Mouse (Mus musculus): Measurements from ENCODE around the gene Ccl6. TPM values are rescaled to one million over a fixed set of nuclear protein-coding genes. Genes with fewer than 3 reads are reported as not detected.

Gene Ccl6
- total and polyA plus RNA-seq, 3 experiments: 0.30 to 1.2 (median 0.93) TPM

DNA sequence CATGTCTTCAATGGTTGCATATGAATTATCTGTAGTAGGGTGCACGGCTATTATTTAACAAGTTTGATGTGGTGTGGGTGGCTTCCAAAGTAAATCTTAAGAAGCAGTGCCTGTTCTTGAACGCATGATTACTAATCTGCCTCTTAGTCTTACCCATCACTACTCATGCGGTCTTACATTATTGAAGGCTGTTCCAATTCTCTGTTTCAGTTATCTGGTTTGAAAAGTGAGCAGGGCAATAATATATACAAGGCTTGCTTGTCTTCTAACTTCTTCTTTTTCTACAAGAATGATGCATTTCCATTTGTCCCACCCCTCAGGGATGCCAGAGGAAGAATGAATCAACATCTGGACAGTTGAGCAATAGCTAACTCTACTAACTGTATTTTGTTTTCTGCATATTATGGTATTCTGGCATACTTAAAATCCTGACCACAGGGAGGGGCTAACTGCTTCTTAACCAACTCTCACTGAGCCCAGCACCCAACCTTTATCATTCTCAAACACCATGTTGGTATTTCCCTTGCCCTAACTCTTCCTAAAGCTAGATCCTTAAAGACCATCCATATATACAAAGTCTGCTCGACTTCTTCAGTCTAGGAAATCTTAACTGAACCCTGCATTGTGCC lies 15.8 kb downstream of the Ccl6 start:
- Histone ChIP-seq H3K9ac (ENCODE audit: insufficient read depth, low read depth) (no peak overlapping the region), H3K36me3 (replicated peaks in 1 of 2; ENCODE audit: control insufficient read depth in 1 of 2, insufficient read depth in 1 of 2, low read length in 1 of 2) (no peaks in the 10 kb centered on the region), H3K79me2 (replicated peaks; ENCODE audit: control insufficient read depth, extremely low read depth, insufficient read depth, poor library complexity, severe bottlenecking) (no peaks in the 10 kb centered on the region), H3K9me3 (replicated peaks; ENCODE audit: low read length) (no peaks in the 10 kb centered on the region), H3K27me3 (replicated peaks) (no peaks in the 10 kb centered on the region), H3K4me2 (ENCODE audit: insufficient read depth, low read depth, poor library complexity, severe bottlenecking) (no peak overlapping the region), H3K27ac (ENCODE audit: insufficient read depth, low read depth) (no peak overlapping the region), H3K4me1 (ENCODE audit: control insufficient read depth in 1 of 2, insufficient read depth in 2 of 2) (peaks cover 10 to 38% of the 10 kb centered on the region in 2 experiments), H3K4me3 (replicated peaks in 1 of 3; ENCODE audit: low read depth in 2 of 3, low read length in 2 of 3, poor library complexity in 1 of 3) (no peak overlapping the region)
- TF ChIP-seq MAX (IDR thresholded peaks at IDR 0.05; ENCODE audit: low read length): no peak
- TF ChIP-seq SMC3 (IDR thresholded peaks at IDR 0.05; ENCODE audit: low read depth, low read length): 0 out of 2 replicates have a peak, but pooled peaks have one; percentile 9
- in situ Hi-C loops (cut with MboI; ENCODE audit: low pct_ligation_motif_present, low pct_unique_long_range_greater_than_20kb, low sequenced_read_pairs) (no loop called here), dilution Hi-C loops (cut with MboI; ENCODE audit: extremely low pct_ligation_motif_present, extremely low pct_unique_long_range_greater_than_20kb, low sequenced_read_pairs) (no loop called here)
- DNase-seq (ENCODE audit: extremely low read depth): no peak

DNA sequence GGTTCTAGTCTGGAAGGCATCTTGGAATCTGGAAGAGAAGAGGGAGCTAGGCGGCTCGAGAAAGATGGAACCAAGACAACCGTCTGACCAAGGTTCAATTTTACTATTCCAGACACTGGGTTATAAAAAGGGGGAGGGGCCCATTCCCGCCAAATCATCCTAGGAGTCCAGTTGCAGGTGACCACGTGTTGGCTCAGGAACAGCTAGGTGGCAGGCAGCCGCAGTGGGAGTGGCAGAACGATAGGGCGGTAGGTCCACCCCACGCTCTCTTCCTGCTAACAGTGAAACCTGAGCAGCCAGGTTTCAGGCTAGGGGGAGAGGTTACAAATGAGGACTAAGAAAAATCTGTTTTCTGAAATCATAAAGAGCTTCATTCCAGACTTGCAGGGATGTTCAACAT lies 20.1 kb downstream of the Ccl6 start:
- dilution Hi-C loops (cut with MboI; ENCODE audit: extremely low pct_ligation_motif_present, extremely low pct_unique_long_range_greater_than_20kb, low sequenced_read_pairs): no loop called here

DNA sequence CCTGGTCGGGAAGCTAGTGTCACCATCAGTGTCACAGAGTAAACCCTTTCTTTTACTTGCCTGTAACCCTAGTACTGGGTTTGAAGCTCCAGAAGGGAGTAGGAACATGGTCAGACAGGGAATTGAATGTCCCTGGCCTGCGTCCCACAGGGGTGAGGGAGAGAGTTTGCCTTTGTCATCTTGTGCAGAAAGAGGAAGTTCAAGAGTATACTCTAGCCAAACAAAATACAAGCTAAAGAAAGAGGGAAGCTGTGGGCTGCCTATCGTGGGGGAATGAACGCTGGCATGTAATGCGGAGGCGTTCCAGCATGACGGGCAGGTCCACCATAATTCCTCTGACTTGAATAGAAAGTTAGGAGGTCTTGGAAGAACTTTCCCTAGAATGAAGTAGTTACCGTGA lies 20.7 kb downstream of the Ccl6 start:
- Histone ChIP-seq H3K4me1 (ENCODE audit: control insufficient read depth in 1 of 2, insufficient read depth in 2 of 2) (peaks cover 16 to 25% of the 10 kb centered on the region in 2 experiments), H3K27me3 (replicated peaks) (peaks cover 3% of the 10 kb centered on the region), H3K4me3 (replicated peaks in 1 of 3; ENCODE audit: low read depth in 2 of 3, low read length in 2 of 3, poor library complexity in 1 of 3) (no peak overlapping the region), H3K9ac (ENCODE audit: insufficient read depth, low read depth) (no peak overlapping the region), H3K36me3 (replicated peaks in 1 of 2; ENCODE audit: control insufficient read depth in 1 of 2, insufficient read depth in 1 of 2, low read length in 1 of 2) (no peaks in the 10 kb centered on the region), H3K27ac (ENCODE audit: insufficient read depth, low read depth) (no peak overlapping the region), H3K4me2 (ENCODE audit: insufficient read depth, low read depth, poor library complexity, severe bottlenecking) (peak overlapping the region; percentile 19; the same call in 1 of the 2 replicates), H3K9me3 (replicated peaks; ENCODE audit: low read length) (no peaks in the 10 kb centered on the region), H3K79me2 (replicated peaks; ENCODE audit: control insufficient read depth, extremely low read depth, insufficient read depth, poor library complexity, severe bottlenecking) (no peaks in the 10 kb centered on the region)
- no peak for DNase-seq (ENCODE audit: extremely low read depth)
- no peak for TF ChIP-seq TBP (conservative IDR thresholded peaks at IDR 0.05; ENCODE audit: low read depth, low read length)
- TF ChIP-seq EP300 (IDR thresholded peaks at IDR 0.05; ENCODE audit: low read length): peak; percentile 26; the same call in 1 of the 2 replicates
- in situ Hi-C loops (cut with MboI; ENCODE audit: low pct_ligation_motif_present, low pct_unique_long_range_greater_than_20kb, low sequenced_read_pairs) (loop anchor here (25.0 kb wide), 1 partner anchor 365 kb away; the partner anchor contains the start of gene Ddx52), dilution Hi-C loops (cut with MboI; ENCODE audit: extremely low pct_ligation_motif_present, extremely low pct_unique_long_range_greater_than_20kb, low sequenced_read_pairs) (no loop called here)

More for the DNA sequence above, 20.1 kb downstream of the Ccl6 start:
- Histone ChIP-seq H3K27ac (ENCODE audit: insufficient read depth, low read depth) (no peak overlapping the region), H3K9ac (ENCODE audit: insufficient read depth, low read depth) (no peak overlapping the region), H3K9me3 (replicated peaks; ENCODE audit: low read length) (no peaks in the 10 kb centered on the region), H3K4me3 (replicated peaks in 1 of 3; ENCODE audit: low read depth in 2 of 3, low read length in 2 of 3, poor library complexity in 1 of 3) (no peak overlapping the region), H3K36me3 (replicated peaks in 1 of 2; ENCODE audit: control insufficient read depth in 1 of 2, insufficient read depth in 1 of 2, low read length in 1 of 2) (no peaks in the 10 kb centered on the region), H3K4me2 (ENCODE audit: insufficient read depth, low read depth, poor library complexity, severe bottlenecking) (peak overlapping the region; percentile 19; the same call in 1 of the 2 replicates), H3K4me1 (ENCODE audit: control insufficient read depth in 1 of 2, insufficient read depth in 2 of 2) (peaks cover 16 to 27% of the 10 kb centered on the region in 2 experiments), H3K27me3 (replicated peaks) (peaks cover 3% of the 10 kb centered on the region), H3K79me2 (replicated peaks; ENCODE audit: control insufficient read depth, extremely low read depth, insufficient read depth, poor library complexity, severe bottlenecking) (no peaks in the 10 kb centered on the region)
- in situ Hi-C loops (cut with MboI; ENCODE audit: low pct_ligation_motif_present, low pct_unique_long_range_greater_than_20kb, low sequenced_read_pairs): loop anchor here (25.0 kb wide), 1 partner anchor 364 kb away; the partner anchor contains the start of gene Ddx52
- no peak for DNase-seq (ENCODE audit: extremely low read depth)
- TF ChIP-seq USF1 (IDR thresholded peaks at IDR 0.05; ENCODE audit: low read depth, low read length): no peak
- no peak for TF ChIP-seq NRF1 (IDR thresholded peaks at IDR 0.05; ENCODE audit: low read depth, low read length)
- no peak for TF ChIP-seq MAZ (IDR thresholded peaks at IDR 0.05; ENCODE audit: low read depth, low read length)
- no peak for TF ChIP-seq ETS1 (conservative IDR thresholded peaks at IDR 0.05; ENCODE audit: low read depth, low read length)

All from CH12.LX (cell line).